8 mouse cellular contexts compared by ENCODE assay signal in the genomic region with DNA sequence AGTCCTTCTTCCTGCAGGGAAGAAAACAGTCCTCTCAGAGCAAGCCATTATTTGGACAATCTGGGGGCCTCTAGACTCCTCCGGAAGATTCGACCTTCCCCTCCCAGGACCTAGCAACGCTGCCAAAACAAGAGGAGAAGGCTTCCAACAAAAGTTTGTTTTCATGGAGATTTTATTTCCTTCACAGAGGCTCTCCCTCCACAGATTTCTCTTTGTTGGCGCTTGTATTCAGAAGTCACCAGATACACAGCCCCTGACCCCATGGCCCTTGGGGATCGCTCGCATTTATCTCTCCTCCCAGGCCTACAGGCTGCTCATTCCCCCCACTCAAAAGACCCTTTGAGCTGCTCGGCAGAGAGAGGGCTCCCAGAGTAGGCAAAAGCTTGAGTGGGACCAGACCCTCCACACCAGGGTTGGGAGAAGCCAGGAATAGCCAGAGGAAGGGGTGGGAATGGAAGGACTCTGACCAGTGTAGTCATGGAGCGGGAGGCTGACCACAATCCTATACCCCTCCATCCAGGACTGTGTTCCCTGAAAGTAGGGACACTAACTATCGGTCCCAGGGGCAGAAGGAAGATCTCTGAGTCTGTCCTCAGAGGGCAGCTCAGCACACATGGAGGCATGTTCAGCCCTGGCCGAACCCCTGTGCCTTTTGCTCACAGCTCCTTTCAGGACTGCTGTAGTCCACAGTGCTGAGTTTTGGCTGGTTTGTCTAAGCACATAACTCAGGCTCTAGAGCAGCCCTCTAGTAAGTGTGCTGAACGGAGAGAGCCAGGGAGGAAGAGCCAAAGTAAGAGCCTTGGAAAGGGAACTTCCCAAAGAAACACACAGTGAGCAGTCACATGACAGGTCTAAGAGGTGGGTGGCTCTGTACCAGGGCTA. TPM values are rescaled to one million over a fixed set of nuclear protein-coding genes. Genes with fewer than 3 reads are reported as not detected.
DNase-seq lines count a peak whose midpoint lies in the region; ATAC-seq and TF ChIP-seq lines count a peak whose summit lies in the region.

No protein-coding gene starts in this region.

- H3K9me3 ChIP-seq in midbrain, postnatal 0 days (ENCODE audit: low read length): no peaks in the 10 kb centered on the region

- no peak overlapping the region for H3K4me2 ChIP-seq in midbrain, postnatal 0 days (ENCODE audit: low read depth, low read length, poor library complexity, severe bottlenecking)

- no peak overlapping the region for H3K9ac ChIP-seq in midbrain, postnatal 0 days (replicated peaks; ENCODE audit: low read length, poor library complexity, severe bottlenecking)

- TF ChIP-seq CTCF in kidney, adult 2 months (conservative IDR thresholded peaks at IDR 0.05; ENCODE audit: insufficient read depth, insufficient read length, low read depth, low read length): no peak
- no peak for TF ChIP-seq CTCF in midbrain, postnatal 0 days (IDR thresholded peaks at IDR 0.05)

- TF ChIP-seq POLR2A in kidney, adult 2 months (IDR thresholded peaks at IDR 0.05; ENCODE audit: low read depth, low read length): no peak

- DNase-seq in kidney, adult 2 months: peak; percentile 25
- no peak for DNase-seq in kidney, adult 11 months
- peak; percentile 53 to 55 for DNase-seq in heart, postnatal 10 days
- no peak for DNase-seq in midbrain, postnatal 0 days (ENCODE audit: low spot score)
- no peak for DNase-seq in thymus, adult 18-20 months
- DNase-seq in adrenal gland, postnatal 36 days: no peak
- DNase-seq in right cerebral cortex, adult 2 months (ENCODE audit: low spot score in 2 of 2): no peak

- peak overlapping the region; percentile 51; the same call in 1 of the 2 replicates for H3K27ac ChIP-seq in kidney, adult 2 months (ENCODE audit: insufficient read depth, low read depth, low read length)
- H3K27ac ChIP-seq in brown adipose tissue, adult 24 weeks (replicated peaks; ENCODE audit: low read depth, low read length): peak overlapping the region; percentile 46; the same call in 1 of the 2 replicates
- peak overlapping the region; percentile 44; the same call in 1 of the 2 replicates for H3K27ac ChIP-seq in midbrain, postnatal 0 days (ENCODE audit: low read depth, low read length)

- 0 out of 2 replicates have a peak, but pooled peaks cover 1% of the 10 kb centered on the region for H3K4me1 ChIP-seq in kidney, adult 2 months (ENCODE audit: control insufficient read depth, insufficient read depth, low read length)
- H3K4me1 ChIP-seq in brown adipose tissue, adult 24 weeks (ENCODE audit: control insufficient read depth, insufficient read depth, insufficient read length, low read length): no peaks in the 10 kb centered on the region
- no peaks in the 10 kb centered on the region for H3K4me1 ChIP-seq in midbrain, postnatal 0 days (ENCODE audit: insufficient read depth, low read length)

- H3K36me3 ChIP-seq in kidney, adult 2 months (ENCODE audit: control insufficient read depth, insufficient read depth, low read length): no peaks in the 10 kb centered on the region
- no peaks in the 10 kb centered on the region for H3K36me3 ChIP-seq in midbrain, postnatal 0 days (ENCODE audit: insufficient read depth, low read length)

- 66% methylated on average over 11 of the region's 11 CpGs for WGBS in kidney, adult 2 months
- WGBS in midbrain, postnatal 0 days: 32% methylated on average over 11 of the region's 11 CpGs

- no peaks in the 10 kb centered on the region for H3K27me3 ChIP-seq in kidney, adult 2 months (replicated peaks; ENCODE audit: control insufficient read depth, insufficient read depth, low read length)
- no peaks in the 10 kb centered on the region for H3K27me3 ChIP-seq in midbrain, postnatal 0 days (ENCODE audit: insufficient read depth, low read length)

- ATAC-seq in midbrain, postnatal 0 days (ENCODE audit: low FRiP score): no peak

- H3K4me3 ChIP-seq in kidney, adult 2 months (ENCODE audit: insufficient read depth, low read depth, low read length): no peak overlapping the region
- H3K4me3 ChIP-seq in brown adipose tissue, adult 24 weeks (ENCODE audit: insufficient read depth, low read depth, low read length): no peak overlapping the region
- H3K4me3 ChIP-seq in midbrain, postnatal 0 days (ENCODE audit: low read depth, low read length): no peak overlapping the region

- intact Hi-C loops in heart, postnatal 10 days (cut with DNase I): no loop called here

RNA-seq across cellular contexts. Expression of gene Pknox2, which starts 45.9 kb away (rescaled TPM):
- polyA plus RNA-seq in kidney, adult 2 months (2012; rRNA removed): 7.1 and 8.2 TPM in 2 replicates
- polyA plus RNA-seq in brown adipose tissue, adult 24 weeks (2012; ENCODE audit: insufficient read depth, insufficient read length, missing spikeins): 0.92 and 1.7 TPM in 2 replicates
- 1 to 10 TPM; 5.2 to 5.8 TPM for total RNA-seq in heart, postnatal 10 days (2021)
- total RNA-seq in midbrain, postnatal 0 days (2014; rRNA removed): 25.6 and 26.6 TPM in 2 replicates
- 23.5 and 23.6 TPM in 2 replicates for polyA plus RNA-seq in midbrain, postnatal 0 days (2015; fragmentation: Nextera tagmentation; extraction: Ambion mirVana)
- total RNA-seq in adrenal gland, postnatal 36 days (2021): 1 to 10 TPM; 2.1 to 2.2 TPM

Comparison
In these comparisons a context has a peak if more than half of its experiments do, and no peak if none do; other contexts are left out.
1. DNase-seq: peak in kidney, adult 2 months (single experiment) and heart, postnatal 10 days (2 of 2); none in kidney, adult 11 months (single experiment), midbrain, postnatal 0 days (single experiment), thymus, adult 18-20 months (0 of 2), adrenal gland, postnatal 36 days (0 of 2) and right cerebral cortex, adult 2 months (0 of 2).
2. Peak in every context shown above with its lines, with median percentiles within 50 percentile points of each other: H3K27ac ChIP-seq.